Mouse (Mus musculus) activated CD4-positive, CD25-positive, alpha-beta regulatory T cell, adult 9 weeks (primary cell): ENCODE results near the gene Pak2. TPM values are rescaled to one million over a fixed set of nuclear protein-coding genes. Genes with fewer than 3 reads are reported as not detected.

Experiments
- polyA plus RNA-seq: library from polyadenylated mRNA; unstranded; fragments of 100-300 nt; shearing (Covaris generic); gene quantifications from one replicate; pipeline ENCODE4 v1.2.1, GENCODE M21; 2017

Pak2 gene
- polyA plus RNA-seq = 89.8 TPM

GRCm38 (mm10) chr16:32078991-32079511 is at the start of gene Pak2:
TSS of gene Pak2 (minus strand) at chr16:32079342.

DNA sequence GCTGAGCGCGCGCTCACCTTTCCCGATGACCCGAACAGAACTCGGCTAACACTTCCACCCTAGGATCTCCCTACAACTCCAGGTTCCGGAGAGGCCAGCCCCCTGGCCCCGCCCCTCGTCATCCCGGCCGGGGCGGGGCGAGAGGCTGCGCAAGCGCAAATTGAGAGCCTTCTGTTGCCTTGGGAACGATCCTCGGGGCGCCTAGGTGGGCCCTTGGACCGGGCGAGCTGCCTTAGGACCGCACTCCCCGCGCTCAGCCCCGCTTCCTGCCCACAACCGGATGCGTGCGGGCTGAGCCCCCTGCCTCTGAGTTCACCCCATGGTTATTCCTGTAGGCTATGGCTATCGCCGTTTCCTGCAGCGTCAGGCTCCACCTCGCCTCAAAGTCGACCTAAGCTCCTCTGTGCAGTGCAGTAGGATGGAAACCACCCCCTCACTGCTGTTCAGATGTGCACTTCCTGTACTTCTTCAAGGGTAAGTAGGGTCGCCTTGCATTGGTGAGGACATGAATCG is 20.6 kb upstream of the Pak2 start, which contains the start of the genes Pigx and Cep19:
Gene Pigx, minus strand, starts transcription at position 103 of the 513 bp plus-strand sequence.
Gene Cep19, plus strand, starts transcription at position 163 of the 513 bp plus-strand sequence.

DNA sequence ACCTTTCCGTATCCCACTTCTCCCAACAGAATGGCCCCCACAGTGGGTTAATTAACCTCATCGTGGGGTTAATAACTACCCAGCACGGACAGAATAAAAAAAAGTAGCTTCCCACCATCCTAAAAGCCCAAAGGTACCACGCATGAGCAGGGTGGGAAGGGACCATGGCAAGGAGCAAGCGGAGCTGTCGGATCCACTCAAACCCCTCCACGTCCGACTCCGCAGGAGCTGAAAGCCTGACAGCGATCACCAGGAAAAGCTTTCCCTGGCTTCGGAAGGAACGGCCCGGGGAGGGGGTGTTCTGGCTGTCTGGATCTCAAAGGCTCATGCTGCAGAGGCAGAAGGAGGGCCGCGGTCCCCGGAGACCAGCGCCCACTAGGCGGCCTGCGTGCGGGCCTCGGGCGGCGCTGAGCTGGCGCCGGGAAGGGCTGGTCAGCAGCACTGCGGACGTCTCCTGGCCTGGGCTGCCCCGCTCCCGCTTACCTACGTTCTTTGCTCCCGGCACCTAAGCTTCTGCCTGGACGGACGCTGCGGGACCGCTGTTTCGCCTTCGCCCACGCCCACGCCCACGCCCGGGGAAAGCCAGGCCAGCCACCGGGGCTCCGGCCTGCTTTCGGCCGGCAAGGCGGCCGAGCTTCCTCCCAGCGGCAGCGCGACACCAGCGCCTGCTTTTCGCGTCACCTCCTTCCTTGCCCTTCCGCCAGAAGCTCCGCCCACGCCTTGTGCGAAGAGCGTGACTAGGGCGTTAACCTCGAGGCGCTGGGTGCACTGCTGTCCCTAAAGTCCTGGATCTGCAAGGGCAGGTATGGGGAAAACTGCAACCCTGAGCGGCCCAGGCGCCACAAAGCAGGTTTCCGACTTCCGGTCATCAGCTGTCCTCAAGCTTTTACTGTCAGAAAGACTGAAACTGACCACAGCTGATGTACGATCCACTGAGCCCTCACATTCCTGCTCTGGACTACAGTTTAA is 76.3 kb downstream of the Pak2 start, which contains the start of gene Senp5:
Gene Senp5, minus strand, starts transcription at position 779 of the 969 bp plus-strand sequence.

Other genes starting within 250 kb of the Pak2 start
- not detected for gene Meltf, start 200.5 kb downstream of the Pak2 start, polyA plus RNA-seq
- gene Pigz, start 145.5 kb downstream of the Pak2 start, polyA plus RNA-seq = 0.89 TPM
- gene 0610012G03Rik, start 130.8 kb downstream of the Pak2 start, polyA plus RNA-seq = 4.8 TPM
- 57.3 TPM for gene Ncbp2, start 130.8 kb downstream of the Pak2 start, polyA plus RNA-seq
- 17.5 TPM for gene Senp5, start 76.1 kb downstream of the Pak2 start, polyA plus RNA-seq
- gene Pigx, start 20.4 kb upstream of the Pak2 start, polyA plus RNA-seq = 142 TPM
- 44.3 TPM for gene Cep19, start 20.5 kb upstream of the Pak2 start, polyA plus RNA-seq
- gene Nrros, start 86.3 kb upstream of the Pak2 start, polyA plus RNA-seq = 99.4 TPM
- not detected for gene Bex6, start 100.5 kb upstream of the Pak2 start, polyA plus RNA-seq
- 2.4 TPM for gene Fbxo45, start 167.8 kb upstream of the Pak2 start, polyA plus RNA-seq
- 25.0 TPM for gene Wdr53, start 167.9 kb upstream of the Pak2 start, polyA plus RNA-seq
- not detected for gene Smco1, start 192.1 kb upstream of the Pak2 start, polyA plus RNA-seq
- gene Rnf168, start 198.1 kb upstream of the Pak2 start, polyA plus RNA-seq = 14.9 TPM